Comparison of ENCODE assay signal across 17 mouse cellular contexts in the genomic region with DNA sequence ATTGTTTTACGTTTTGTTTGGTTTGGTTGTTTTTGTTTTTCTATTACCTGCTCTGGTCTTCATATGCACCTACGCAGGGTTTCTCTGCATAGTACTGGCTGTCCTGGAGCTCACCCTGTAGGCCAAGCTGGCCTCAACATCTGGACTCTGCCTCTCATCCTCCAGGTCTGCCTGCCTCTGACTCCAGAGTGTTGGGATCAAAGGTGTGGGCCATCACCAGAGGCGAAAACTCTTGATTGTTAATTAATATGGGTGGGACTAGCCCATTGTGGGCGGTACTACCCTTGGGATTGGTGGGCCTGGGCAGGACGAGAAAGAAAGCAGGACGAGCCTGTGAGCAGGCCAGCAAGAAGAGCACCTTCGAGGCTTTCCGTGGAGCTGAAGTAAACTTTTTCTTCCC. TPM values are rescaled to one million over a fixed set of nuclear protein-coding genes. Genes with fewer than 3 reads are reported as not detected.
DNase-seq lines count a peak whose midpoint lies in the region; ATAC-seq lines count a peak whose summit lies in the region.
"Had no signal": no experiment of that assay in that cellular context is flagged by ENCODE, and none has a peak within 500 bp of the region (broad histone marks: within the 10 kb centered on the region; RNA-seq: fewer than 3 reads in every experiment).

No protein-coding gene starts in this region.

- DNase-seq in limb, embryonic 11.5 days (ENCODE audit: low spot score): no peak
- no peak for DNase-seq in limb, embryonic 10.5 days (ENCODE audit: low spot score)
- peak; percentile 30 for DNase-seq in ES-CJ7 (ENCODE audit: low read depth, low spot score)
- DNase-seq in kidney, adult 18-20 months: peak; percentile 65
- DNase-seq in kidney, postnatal 14 days: peak; percentile 76
- DNase-seq in left cerebral cortex, postnatal 4 days: no peak
- DNase-seq in gastrocnemius, postnatal 14 days: no peak
- DNase-seq: adrenal gland, postnatal 14 days; B cell, adult 2 months; cerebellum, adult 8-10 months had no signal

- no peak overlapping the region for H3K4me3 ChIP-seq in limb, embryonic 11.5 days (ENCODE audit: low read depth, low read length)
- H3K4me3 ChIP-seq in limb, embryonic 10.5 days: no peak overlapping the region
- H3K4me3 ChIP-seq: liver, embryonic 15.5 days; midbrain, embryonic 15.5 days; neural tube, embryonic 12.5 days had no signal

- H3K9me3 ChIP-seq in limb, embryonic 11.5 days (ENCODE audit: control insufficient read depth, low read length): no peaks in the 10 kb centered on the region
- H3K9me3 ChIP-seq in limb, embryonic 10.5 days (replicated peaks): no peaks in the 10 kb centered on the region
- H3K9me3 ChIP-seq: liver, embryonic 15.5 days; midbrain, embryonic 15.5 days; neural tube, embryonic 12.5 days had no signal

- H3K36me3 ChIP-seq in limb, embryonic 11.5 days (ENCODE audit: control insufficient read depth, insufficient read depth, low read length): no peaks in the 10 kb centered on the region
- no peaks in the 10 kb centered on the region for H3K36me3 ChIP-seq in limb, embryonic 10.5 days
- H3K36me3 ChIP-seq: liver, embryonic 15.5 days; midbrain, embryonic 15.5 days; neural tube, embryonic 12.5 days had no signal

- peak; percentile 35; the same call in 1 of the 2 replicates for ATAC-seq in limb, embryonic 11.5 days (ENCODE audit: insufficient number of reproducible peaks, low FRiP score, low TSS enrichment, low read depth)
- ATAC-seq in monocyte, adult 5-6 weeks (replicated peaks; ENCODE audit: insufficient number of reproducible peaks, low FRiP score, low TSS enrichment, poor library complexity, severe bottlenecking): no peak
- ATAC-seq: forebrain, embryonic 14.5 days; hindbrain, postnatal 0 days; midbrain, embryonic 15.5 days had no signal

- intact Hi-C loops in left cerebral cortex, postnatal 4 days (cut with DNase I): loop anchor here (5.0 kb wide), 1 partner anchor 152 kb away; no protein-coding TSS in a partner anchor
- intact Hi-C loops in gastrocnemius, postnatal 14 days (cut with DNase I; ENCODE audit: low total_unique reads): no loop called here

- 34% methylated on average over 8 of the region's 8 CpGs for WGBS in limb, embryonic 11.5 days
- 27% methylated on average over 8 of the region's 8 CpGs for WGBS in limb, embryonic 10.5 days

- H3K4me1 ChIP-seq in limb, embryonic 11.5 days (ENCODE audit: control insufficient read depth, insufficient read depth, low read length): no peaks in the 10 kb centered on the region
- H3K4me1 ChIP-seq in limb, embryonic 10.5 days: peaks cover 16% of the 10 kb centered on the region
- H3K4me1 ChIP-seq: liver, embryonic 15.5 days; midbrain, embryonic 15.5 days; neural tube, embryonic 12.5 days had no signal

- H3K27ac ChIP-seq in limb, embryonic 11.5 days (replicated peaks; ENCODE audit: low read depth, low read length): no peak overlapping the region
- no peak overlapping the region for H3K27ac ChIP-seq in limb, embryonic 10.5 days
- H3K27ac ChIP-seq: hindbrain, postnatal 0 days; liver, embryonic 15.5 days; macrophage; midbrain, embryonic 15.5 days; neural tube, embryonic 12.5 days had no signal

- H3K9ac ChIP-seq in limb, embryonic 11.5 days (ENCODE audit: low read length): no peak overlapping the region
- H3K9ac ChIP-seq: liver, embryonic 15.5 days; midbrain, embryonic 15.5 days; neural tube, embryonic 12.5 days had no signal

- no peaks in the 10 kb centered on the region for H3K27me3 ChIP-seq in limb, embryonic 11.5 days (ENCODE audit: control insufficient read depth, insufficient read depth, low read length)
- H3K27me3 ChIP-seq in limb, embryonic 10.5 days (ENCODE audit: low read depth, poor library complexity, severe bottlenecking): no peaks in the 10 kb centered on the region
- H3K27me3 ChIP-seq: midbrain, embryonic 15.5 days; neural tube, embryonic 12.5 days had no signal

- no peak overlapping the region for H3K4me2 ChIP-seq in limb, embryonic 11.5 days (ENCODE audit: low read depth, severe bottlenecking)
- H3K4me2 ChIP-seq: liver, embryonic 15.5 days; midbrain, embryonic 15.5 days; neural tube, embryonic 12.5 days had no signal

RNA-seq across cellular contexts. Expression of a gene that starts 54.4 kb away (rescaled TPM):
- polyA plus RNA-seq in limb, embryonic 11.5 days (2014; fragmentation: Nextera tagmentation; extraction: Ambion mirVana): 275 and 276 TPM in 2 replicates
- polyA plus RNA-seq in limb, embryonic 10.5 days (2016; fragmentation: Nextera tagmentation; extraction: Ambion mirVana): 257 and 265 TPM in 2 replicates
- 49.1 to 62.7 TPM (median 62.4 TPM) in 3 replicates for total RNA-seq in monocyte, adult 5-6 weeks (2017)
- 10 to 100 TPM; 51.5 to 53.2 TPM for total RNA-seq in left cerebral cortex, postnatal 4 days (2021)
- 10 to 100 TPM; 72.1 to 77.0 TPM for total RNA-seq in gastrocnemius, postnatal 14 days (2021)

RNA-seq across cellular contexts. Expression of a gene that starts 59.8 kb away (rescaled TPM):
- polyA plus RNA-seq in limb, embryonic 11.5 days (2014; fragmentation: Nextera tagmentation; extraction: Ambion mirVana): 150 and 154 TPM in 2 replicates
- polyA plus RNA-seq in limb, embryonic 10.5 days (2016; fragmentation: Nextera tagmentation; extraction: Ambion mirVana): 148 and 162 TPM in 2 replicates
- 298 to 398 TPM (median 324 TPM) in 3 replicates for total RNA-seq in monocyte, adult 5-6 weeks (2017)
- 10 to 100 TPM; 89.3 to 89.6 TPM for total RNA-seq in left cerebral cortex, postnatal 4 days (2021)
- total RNA-seq in gastrocnemius, postnatal 14 days (2021): 10 to 100 TPM; 43.7 to 49.2 TPM

Comparison
In these comparisons a context has a peak if more than half of its experiments do, and no peak if none do; other contexts are left out.
1. DNase-seq: peak in ES-CJ7 (single experiment), kidney, adult 18-20 months (single experiment) and kidney, postnatal 14 days (single experiment); none in limb, embryonic 11.5 days (single experiment), limb, embryonic 10.5 days (single experiment), left cerebral cortex, postnatal 4 days (single experiment) and gastrocnemius, postnatal 14 days (single experiment).